Comparison of ENCODE assay signal across 16 mouse cellular contexts in the genomic region with DNA sequence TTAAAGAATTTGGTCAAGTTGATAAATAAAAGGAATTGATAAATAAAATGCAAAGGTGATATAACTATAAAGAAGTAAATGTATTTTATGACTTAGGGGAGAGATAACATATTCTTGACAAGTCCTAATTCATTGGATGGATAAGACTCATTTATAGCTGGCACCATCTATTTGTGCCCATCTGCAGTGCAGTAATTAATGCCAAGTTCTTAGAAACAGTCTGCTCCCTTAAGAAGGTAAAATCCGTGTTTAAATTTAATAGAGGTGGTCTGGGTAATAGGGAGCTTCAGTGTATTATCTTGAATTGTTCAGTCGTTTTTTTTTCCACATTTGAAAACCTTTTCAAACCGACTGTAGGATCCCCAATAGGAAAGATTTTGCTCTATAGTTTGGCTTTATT.
"Had no signal": no experiment of that assay in that cellular context is flagged by ENCODE, and none has a peak within 500 bp of the region (broad histone marks: within the 10 kb centered on the region; RNA-seq: fewer than 3 reads in every experiment).

No protein-coding gene starts in this region.

- H3K27ac ChIP-seq: neural tube, embryonic 13.5 days; neural tube, embryonic 15.5 days; stomach, embryonic 15.5 days; stomach, postnatal 0 days had no signal

- H3K36me3 ChIP-seq: neural tube, embryonic 13.5 days; neural tube, embryonic 15.5 days; stomach, embryonic 15.5 days had no signal

- H3K9ac ChIP-seq: neural tube, embryonic 13.5 days; neural tube, embryonic 15.5 days; stomach, embryonic 15.5 days had no signal

- H3K27me3 ChIP-seq: neural tube, embryonic 13.5 days; neural tube, embryonic 15.5 days; stomach, embryonic 15.5 days had no signal

- H3K4me3 ChIP-seq: neural tube, embryonic 13.5 days; neural tube, embryonic 15.5 days; stomach, embryonic 15.5 days had no signal

- DNase-seq: retina, postnatal 1 day; right cerebral cortex, adult 18-20 months; right cerebral cortex, postnatal 14 days; right cerebral cortex, postnatal 25 days; right cerebral cortex, postnatal 4 days; spleen, adult 18-20 months; thymus, adult 18-20 months; thymus, adult 2 months; thymus, postnatal 14 days; thymus, postnatal 25 days; thymus, postnatal 36 days; thymus, postnatal 4 days had no signal

- H3K4me1 ChIP-seq: neural tube, embryonic 13.5 days; neural tube, embryonic 15.5 days; stomach, embryonic 15.5 days had no signal

- H3K9me3 ChIP-seq: neural tube, embryonic 13.5 days; neural tube, embryonic 15.5 days; stomach, embryonic 15.5 days had no signal

- H3K4me2 ChIP-seq: neural tube, embryonic 13.5 days; neural tube, embryonic 15.5 days; stomach, embryonic 15.5 days had no signal
